Mouse (Mus musculus) embryo, embryonic 10.5 days (tissue): ENCODE measurements around the gene Scaper.
A peak's percentile ranks its signal among the peaks of the same experiment; 100 is the strongest.

Experiments used
- DNase-seq: peaks from one replicate; pipeline ENCODE4 v3.0.0-alpha.2; 2015; ENCODE audit warnings: low spot score

Gene Scaper

DNA sequence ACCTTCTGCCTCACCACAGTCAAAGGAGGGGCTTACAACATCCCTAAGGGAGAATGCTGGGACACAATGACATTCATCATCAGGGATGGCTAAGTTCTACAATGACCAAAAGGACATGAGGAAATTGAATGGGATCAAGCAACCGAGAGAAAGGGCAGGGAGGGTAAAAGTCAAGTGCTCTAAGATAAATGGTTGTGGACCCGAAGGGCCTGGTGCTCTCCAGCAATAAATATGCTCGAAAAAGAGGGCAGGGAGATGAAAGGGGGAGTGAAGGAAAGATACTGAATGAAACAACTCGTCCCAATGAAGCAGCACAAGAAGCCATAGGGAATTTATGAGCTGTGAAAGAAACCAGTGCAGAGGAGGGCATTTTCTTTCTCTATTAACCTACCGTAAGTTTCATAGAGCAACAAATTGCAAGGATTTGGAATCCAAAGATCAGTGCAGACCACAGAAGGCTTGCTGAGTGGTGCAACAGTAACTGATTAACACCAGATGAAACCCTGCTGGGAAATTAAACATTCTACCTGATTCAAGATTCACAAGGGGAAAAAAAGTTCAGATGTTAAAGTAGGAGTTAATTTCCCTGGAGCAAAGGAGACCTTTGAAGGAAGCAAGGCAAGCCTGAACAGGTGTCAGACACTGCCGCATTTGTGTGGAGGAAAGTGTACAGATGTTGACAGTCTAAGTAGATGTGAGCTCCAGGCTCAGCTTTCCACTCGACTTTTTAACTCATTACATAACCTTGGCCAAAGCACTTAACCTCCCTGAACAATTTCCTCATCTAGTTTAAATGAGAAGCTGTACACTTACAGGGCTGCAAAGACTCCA lies 329.0 kb downstream of the Scaper start:
- peak; percentile 66 for DNase-seq

DNA sequence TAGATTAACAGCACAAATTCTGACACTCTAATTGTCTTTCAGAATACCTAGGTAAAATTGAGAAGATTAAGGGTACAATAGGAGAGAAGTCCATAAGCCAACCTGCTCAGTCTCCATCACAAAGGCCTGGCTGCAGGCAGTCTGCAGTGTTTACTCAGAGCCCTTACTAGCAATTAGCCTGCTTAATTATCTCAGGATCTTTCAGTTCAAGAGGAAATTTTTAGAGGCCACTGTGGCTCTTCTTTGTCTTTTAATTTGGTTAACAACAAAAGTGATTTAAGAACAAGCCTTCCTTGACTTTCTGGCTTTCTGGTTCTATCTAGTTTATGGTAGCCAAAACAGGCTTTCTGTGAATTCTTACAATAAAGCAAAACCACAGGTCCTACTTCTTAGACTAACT lies 339.3 kb downstream of the Scaper start:
- DNase-seq: no peak

DNA sequence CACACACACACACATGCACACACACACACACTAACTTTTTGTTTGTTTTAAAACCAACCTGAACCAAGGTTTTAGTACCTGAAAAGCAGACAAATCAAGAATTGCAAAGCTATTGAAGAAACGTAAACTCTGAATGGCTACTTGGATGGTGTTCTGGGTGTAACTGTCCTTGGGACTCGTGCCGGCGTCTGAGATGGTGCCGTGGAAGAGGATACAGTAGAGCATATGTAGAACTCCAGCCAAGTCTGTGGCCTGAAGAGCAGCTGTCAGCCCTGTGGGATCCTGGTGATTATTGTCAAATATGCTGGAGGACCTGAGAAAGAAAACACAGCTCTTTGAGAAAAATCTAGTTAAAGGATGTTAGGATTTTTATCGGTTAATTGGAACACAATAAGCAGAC lies 351.8 kb downstream of the Scaper start:
- no peak for DNase-seq

DNA sequence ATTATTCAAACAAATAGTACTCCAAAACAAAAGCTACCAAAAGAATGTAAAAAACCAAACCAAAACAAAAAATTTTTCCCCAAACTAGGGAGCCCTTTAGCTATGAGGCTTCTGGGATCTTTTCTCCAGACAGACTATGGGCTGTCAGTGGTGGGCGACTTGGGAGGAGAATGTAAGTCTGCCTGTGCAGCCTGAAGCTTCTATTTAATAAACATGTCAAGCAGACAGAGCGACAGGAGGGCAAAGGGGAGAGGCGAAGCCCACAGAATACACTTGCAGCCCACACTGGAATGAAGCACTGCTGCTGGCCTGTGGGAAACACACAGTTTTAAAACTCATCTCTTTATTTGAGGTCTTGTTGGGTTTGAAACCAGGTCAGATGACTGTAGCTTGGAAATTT lies 356.5 kb downstream of the Scaper start:
- peak; percentile 44 for DNase-seq

DNA sequence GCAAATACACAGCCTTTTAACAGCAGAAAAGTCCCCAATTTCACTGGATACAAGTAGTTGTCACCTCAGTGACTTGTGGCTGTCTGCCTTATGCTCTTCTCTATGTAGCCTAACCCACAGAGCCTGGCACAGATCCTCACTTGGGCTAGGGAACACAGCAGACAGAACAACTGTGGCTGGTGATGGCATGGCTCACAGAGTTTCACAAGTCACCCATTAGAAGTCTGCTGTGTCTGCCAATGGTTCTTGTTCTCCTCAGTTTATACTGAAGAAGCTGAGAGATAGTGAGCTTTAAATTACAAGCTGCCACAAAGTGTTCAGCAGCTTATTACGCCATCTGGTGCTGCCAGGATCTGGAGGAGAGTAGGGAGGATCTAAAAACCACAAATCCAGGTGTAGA lies 361.3 kb downstream of the Scaper start:
- no peak for DNase-seq

DNA sequence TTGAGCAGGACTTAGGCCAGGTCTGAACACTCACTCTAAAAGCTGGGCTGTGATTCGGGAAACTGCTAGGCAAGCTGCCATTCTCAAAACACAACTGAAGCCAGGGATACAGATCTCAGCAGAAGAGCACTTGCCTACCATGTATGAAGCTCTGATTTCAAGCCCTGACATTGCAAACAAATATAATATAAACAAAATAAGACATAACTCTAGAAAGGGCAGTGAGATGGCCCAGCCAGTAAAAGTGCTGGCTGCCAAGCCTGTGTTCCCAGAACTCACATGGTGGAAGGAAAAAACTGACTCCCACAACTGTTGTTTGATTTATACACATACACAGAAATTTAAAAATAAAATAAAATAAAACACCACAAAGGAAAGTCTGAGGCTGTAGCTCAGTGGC lies 366.8 kb downstream of the Scaper start:
- DNase-seq: no peak

DNA sequence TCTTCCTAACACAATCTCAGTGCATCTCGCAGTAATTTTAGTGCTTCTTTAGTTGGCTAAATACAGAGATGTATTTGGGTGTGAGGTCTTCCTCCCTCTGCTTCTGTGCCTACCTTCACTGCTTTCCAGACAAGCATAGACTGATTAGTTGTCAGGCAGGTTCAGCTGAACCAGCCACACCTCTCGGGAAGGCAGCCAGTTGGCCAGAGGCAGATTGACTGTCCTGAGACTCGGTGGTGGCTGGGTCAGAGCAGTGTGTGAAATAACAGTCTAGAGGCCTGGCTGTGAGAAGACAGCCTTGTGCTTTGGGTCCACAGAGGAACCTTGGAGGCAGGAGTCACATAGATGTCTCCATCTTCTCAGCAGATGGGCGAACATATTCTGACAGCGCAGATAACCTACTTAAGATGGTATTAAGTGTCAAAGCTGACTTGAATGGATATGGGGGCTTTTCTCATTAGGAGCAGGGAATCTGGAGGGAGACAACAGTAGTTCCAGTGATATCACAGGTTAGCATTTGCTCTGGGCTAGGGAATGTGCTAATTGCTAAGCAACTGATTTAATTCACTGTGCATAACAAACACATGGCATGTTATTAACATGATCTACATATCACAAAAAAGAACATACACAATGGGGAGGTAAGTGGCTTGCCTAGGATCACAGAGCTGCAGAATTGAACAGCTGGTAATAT lies 369.3 kb downstream of the Scaper start:
- DNase-seq: no peak

DNA sequence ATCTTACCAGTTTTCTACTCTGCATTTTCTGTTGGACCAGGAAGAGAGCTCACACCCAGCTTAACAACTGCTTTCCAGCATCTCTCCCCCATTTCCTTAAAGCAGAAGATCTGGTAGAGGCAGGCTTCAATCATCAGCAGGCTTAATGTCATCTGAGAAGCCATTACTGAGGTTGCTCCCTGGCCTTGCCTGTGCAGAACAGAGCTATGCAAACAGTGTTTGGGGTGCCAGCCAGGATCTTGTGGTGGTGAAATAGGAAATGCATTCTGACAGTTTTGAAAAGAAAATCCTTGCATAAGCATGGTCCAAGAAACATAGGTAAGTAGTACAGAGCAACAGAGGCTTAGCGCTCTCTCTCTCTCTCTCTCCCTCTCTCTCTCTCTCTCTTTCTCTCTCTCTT lies 377.0 kb downstream of the Scaper start:
- DNase-seq: no peak

DNA sequence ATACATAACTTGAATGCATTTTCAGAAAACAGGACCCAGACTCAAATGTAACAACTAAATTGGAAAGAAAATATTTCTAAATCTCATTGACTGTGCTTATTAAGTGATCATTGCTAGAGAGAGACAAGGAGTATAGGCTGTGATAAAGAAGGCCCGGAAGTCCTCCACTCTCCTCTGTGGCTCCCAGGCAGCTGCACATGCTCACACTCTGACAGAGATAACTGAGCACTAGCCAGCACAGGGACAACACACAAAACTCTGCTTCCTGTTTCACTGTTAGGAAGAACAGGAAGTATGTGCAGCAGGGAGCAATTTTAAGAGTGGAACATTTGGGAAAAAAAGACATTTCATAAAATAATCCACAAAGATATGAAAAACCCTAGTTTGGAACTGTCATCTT lies 382.9 kb downstream of the Scaper start:
- no peak for DNase-seq

DNA sequence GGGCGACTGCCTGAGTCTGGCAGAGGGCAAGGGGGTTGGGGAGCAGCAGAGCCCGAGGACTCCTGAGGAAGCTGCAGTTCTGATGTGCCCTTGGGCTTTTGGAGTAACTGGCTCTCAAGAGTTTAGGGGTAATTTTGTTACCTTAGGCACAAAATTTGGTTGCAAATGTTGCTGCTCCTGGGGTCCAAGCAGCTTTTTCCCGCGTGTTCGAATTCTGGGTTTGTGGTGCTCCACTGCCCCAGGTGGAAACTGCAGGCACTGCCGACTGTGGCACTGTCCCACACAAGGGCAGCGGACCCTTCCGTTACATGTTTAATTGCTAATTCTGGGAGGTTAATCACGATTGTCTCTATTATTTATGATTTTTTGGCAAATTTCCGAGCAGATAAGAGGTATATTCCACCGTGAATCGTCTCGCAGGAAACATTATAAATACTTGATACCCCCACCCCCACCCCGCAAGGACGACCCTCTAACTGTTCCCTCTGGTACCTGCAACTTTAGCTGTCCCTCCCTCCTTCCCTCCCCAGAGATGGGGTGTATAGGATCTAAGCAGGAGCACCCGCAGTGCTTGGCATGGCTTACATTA lies 388.5 kb downstream of the Scaper start:
- DNase-seq: peak; percentile 60

DNA sequence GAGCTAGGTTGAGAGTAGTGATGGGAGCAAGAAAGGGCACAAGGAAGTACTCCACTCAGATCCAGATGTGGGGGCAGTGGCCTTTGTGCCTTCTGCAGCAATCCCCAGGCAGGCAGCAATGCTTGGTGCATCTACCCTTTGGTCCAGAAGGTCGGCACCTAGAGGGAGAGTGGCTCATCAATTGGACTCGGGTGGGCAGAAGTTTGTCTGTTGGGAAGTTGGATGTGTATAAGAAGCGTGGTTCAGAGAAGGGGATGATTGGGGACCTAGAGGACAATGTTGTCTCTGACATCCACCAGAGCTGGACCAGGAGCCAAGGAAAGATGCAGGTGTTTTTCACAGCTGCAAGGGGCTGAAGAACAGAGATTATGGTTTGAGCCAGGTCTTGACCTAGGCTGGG lies 389.0 kb downstream of the Scaper start:
- peak; percentile 21 for DNase-seq

DNA sequence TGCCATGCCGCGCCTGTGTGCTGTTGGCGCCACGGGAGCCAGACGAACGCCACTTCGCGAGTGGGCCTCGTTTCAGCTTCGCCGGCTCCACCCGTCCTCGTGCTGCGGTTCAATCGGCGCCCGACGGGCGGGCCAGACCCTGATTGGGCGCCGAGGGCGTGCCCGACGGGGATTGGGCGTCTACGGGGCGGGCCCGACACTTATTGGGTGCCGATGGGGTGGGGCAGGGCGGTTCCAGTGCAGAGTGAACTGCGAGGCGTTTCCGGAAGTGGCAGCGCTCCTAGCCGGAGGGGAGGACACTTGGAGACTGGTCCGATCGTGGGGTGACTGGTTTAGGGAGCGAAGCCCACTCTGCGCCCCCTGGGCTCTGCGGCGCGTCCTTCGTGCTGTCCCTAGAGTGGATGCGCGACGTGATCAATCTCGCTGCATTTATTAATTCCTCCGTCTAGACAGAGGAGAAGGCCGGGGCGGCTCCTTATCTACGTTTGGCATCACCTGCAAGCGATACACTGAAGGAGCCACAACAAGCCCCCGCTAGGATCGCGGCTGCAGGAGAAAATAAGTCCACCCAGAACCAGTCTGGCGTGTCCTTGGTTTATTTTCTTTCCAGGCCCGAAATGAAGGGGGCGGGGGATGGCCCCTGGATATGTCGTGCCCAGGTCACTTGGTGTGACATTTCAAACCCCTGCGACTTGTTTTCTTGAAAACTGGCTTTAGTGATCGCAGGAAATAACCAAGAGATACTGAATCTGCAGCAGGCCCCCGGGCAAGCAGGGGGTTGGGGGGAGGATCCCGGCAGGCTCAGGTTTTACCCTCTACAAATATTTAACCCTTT lies 391.5 kb downstream of the Scaper start:
- peak; percentile 64 for DNase-seq

DNA sequence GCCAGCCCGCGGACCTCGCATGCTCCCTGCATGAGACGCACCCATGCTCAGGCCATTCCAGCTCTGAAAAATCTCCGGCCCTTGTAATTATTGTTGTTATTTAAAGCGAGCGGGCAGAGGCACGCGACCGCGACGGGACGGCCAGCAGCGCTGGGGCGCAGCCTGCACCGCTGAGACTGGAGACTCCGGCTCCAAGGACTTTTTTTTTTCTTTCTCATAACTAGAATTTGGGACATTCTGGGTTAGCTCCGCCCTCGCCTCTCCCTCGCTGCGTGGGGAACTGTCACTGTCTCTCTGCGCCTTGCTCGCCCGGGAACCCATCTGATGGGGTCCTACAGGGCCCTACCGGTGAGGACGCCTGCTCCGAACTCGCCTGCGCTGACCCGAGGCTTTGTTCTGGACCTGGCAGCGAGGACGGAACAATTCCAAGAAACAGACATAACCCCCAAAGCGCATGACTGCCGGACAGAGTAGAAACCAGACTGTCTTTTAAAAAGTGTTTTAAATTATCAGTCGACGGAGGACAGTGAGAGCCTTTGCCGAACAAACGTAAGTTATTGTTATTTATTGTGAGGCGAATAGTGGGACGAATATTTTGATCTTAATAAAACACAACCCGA lies 392.3 kb downstream of the Scaper start:
- DNase-seq: peak; percentile 44

DNA sequence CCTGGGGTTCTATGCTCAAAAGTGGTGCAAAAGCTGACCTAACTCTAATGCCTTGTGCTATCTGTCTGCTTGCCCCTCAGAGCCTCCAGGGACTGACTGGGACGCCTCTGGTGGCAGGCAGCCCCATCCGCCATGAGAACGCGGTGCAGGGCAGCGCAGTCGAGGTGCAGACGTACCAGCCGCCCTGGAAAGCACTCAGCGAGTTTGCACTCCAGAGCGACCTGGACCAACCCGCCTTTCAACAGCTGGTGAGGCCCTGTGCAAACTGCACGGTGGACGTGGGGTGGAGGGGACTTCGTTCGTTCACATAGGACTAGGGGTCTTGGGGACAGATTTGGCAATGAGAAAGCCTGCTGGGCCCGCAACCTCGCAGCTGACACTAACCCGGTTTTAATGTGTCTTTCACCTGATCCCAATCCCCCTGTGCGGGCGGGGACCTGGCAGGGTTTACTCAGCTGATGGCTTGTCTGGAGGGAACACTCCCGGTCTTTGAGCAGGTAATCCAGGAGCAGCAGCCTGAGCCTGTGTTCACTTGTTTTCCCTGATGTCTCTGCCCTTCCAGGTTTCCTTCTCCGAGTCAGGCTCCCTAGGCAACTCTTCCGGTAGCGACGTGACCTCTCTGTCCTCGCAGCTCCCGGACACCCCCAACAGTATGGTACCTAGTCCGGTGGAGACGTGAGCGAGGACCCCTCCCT lies 392.9 kb downstream of the Scaper start:
- peak; percentile 65 for DNase-seq

DNA sequence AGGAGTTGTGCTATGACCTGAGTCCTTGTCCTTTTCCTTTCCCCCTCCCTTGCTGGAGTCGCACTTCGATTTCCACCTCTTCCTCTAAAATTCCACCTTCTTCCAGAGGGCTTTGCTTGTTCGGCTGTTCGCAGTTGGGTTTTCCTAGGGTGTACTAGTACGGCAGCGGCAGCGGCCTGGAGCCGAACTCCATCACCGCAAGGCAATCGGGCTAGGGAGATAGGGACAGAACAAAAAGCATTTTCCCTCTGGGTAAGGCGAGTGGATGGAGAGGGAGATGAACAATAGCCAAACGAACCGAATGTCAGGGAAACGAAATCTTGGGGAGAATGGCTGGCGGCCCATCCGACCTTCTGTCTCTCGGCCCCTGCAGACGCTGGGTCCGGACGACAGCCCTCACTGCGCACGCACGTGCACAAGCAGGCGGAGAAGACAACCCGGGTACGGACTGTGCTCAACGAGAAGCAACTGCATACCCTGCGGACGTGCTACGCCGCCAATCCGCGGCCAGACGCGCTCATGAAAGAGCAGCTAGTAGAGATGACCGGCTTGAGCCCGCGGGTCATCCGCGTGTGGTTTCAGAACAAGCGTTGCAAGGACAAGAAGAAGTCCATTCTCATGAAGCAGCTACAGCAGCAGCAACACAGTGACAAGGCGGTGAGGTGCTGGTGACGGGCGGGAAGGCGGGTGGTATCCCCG lies 394.1 kb downstream of the Scaper start:
- DNase-seq: peak; percentile 70

DNA sequence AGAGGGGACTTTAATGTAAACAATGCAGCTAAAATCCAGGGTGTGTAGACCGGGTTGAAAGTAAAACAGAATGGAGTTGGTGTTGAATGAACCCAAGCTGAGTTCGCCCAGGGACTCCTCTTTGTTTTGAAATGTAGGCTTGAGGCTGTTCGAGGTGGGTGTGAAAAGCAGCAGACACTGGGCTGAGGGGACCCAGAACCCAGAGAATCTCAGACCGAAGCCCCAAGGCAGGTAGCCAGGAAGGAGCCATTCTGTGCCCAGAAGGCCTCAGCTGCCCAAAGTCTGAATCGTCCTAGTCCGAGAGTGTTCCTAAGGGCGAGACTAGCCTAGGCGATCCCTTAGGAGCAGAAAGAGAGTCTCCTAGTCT lies 394.6 kb downstream of the Scaper start:
- DNase-seq: peak; percentile 66

DNA sequence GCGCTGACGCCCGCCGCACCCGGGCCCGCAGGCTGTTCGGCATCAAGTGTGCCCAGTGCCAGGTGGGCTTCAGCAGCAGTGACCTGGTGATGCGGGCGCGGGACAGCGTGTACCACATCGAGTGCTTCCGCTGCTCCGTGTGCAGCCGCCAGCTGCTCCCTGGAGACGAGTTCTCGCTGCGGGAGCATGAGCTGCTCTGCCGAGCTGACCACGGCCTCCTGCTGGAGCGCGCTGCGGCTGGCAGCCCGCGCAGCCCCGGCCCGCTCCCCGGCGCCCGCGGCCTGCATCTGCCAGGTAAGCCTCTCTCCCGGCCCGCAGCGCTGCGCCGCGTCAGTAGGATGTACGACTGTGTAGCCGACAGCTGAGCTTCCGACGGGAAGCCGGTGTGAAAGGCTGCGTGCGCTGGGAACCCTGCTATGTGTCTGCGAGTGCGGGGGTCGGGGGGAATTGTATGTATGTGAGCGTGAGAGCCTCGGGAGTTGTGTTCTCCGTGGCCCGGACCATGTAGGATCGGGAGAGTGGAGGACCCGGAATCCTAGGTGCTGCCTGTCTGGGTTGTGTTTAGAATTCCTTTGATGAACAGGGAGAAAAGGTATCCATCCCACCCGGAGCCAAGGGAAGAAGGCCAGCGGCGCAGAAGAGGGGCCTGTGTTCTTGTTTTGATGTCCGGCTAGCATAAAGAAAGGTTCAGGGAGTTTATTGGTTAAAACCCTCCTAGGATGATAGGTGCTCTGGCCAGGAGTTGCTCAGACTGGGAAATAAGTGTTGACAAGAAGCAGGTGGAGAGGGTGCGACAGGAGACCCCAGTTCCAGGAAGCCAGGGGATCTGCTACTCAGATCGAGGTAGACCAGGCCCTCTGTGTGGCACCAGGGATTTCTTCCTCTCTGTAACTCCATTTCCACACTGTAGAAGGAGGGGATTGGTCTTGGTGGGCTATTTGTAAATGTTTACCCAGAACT lies 395.3 kb downstream of the Scaper start:
- peak; percentile 54 for DNase-seq

DNA sequence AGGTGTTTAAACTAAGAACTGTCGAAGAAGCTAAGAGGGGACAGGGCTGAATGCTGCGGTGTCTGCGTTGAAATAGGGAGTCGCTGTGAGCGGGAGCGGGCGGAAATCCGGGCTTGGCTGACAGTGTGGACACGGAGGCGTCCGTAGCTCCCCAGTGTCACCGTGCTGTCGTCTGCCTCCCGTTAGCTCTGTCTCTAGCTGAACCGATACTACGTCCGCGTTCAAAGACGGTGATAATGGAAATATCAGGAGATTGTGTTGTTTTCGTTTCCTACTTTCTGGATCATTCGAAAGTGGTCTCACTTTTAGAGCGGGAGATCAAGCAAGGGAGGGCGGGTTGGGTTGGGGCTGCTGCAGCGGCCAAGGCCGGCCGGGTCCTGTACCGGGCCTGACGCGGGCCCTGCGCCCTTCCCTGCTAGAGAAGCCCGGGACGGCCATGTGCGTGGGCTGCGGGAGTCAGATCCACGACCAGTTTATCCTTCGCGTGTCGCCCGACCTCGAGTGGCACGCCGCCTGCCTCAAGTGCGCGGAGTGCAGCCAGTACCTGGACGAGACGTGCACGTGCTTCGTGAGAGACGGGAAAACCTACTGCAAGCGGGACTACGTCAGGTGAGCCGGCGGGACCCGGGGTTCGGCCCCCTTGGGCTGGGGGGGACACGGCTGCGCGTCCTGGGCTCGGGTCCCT lies 396.1 kb downstream of the Scaper start:
- DNase-seq: peak; percentile 57

DNA sequence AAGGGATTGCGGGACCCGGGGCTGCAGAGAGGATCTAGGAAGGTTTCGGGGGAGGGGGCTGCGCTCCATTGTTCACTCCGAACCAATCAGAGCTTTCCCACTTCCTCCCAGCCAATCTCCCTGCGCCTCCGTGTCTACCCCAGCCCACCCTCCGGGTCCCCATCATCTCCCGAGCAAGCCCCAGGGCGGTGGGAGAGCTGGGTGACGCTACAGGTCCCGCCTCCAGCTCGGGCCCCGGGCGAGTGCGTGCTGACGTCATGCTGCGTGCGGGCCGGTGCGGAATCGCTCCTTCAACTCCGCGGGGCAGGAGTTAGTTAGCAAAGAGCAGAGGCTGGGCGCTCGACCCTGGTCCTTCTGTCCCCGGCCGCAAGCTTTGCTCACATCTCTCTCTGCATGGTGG lies 397.0 kb downstream of the Scaper start:
- DNase-seq: peak; percentile 94
